Mouse (Mus musculus) small intestine, adult 2 months (tissue): ENCODE measurements around the gene Drap1.

ENCODE experiments used
- CTCF ChIP-seq: fragments of 200-500 bp; IDR thresholded peaks from 2 replicates; pipeline ENCODE4 v1.5.1; 2012; ENCODE audit warnings: low read depth, mild to moderate bottlenecking, control low read depth, inconsistent platforms, low read length, moderate library complexity, mixed read lengths; ENCODE audit not compliant: insufficient replicate concordance, insufficient read length; ENCODE audit errors: extremely low read depth
- POLR2A ChIP-seq: fragments of 200-500 bp; IDR thresholded peaks from 2 replicates; pipeline ENCODE4 v1.6.1; 2012; ENCODE audit warnings: low read depth, mild to moderate bottlenecking, control low read depth, inconsistent platforms, low read length, moderate library complexity

DNA sequence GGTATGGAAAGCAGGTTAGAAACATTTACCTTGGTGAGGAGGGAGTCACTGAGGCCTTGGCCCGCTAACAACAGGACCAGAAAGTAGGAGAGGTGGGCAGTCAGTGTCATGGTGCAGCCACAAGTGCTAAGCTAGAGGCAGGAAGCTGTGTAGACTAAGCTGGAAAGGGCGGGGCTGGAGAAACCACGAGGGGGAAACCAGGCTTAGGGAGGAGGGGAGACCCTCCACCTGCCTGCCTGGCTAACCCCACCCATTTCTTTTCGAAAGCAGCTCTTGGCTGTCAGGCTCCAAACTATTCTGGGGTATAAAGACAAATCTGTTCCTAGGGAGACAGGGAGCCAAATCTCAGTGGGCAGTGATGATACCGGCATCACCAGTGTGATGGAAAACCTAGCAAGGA, 43.6 kb upstream of the Drap1 start, which contains the start of gene Ctsw:
- no peak for TF ChIP-seq CTCF
- TF ChIP-seq POLR2A = no peak
